Mouse (Mus musculus) midbrain, embryonic 15.5 days (tissue): ENCODE measurements at regions not wholly inside any gene's neighbourhood (a gene's known extent, or its start where the extent isn't known, plus 50 kb on each side); places are given as distances from the start of the nearest gene placed in this dataset.
A peak's percentile ranks its signal among the peaks of the same experiment; 100 is the strongest.

Experiments
- ATAC-seq: fragments of 200-750 bp; cut with Nextera tagmentation; replicated peaks from 2 replicates; pipeline ENCODE4 v1.8.0; 2017; ENCODE audit warnings: moderate TSS enrichment
- H3K27ac ChIP-seq: fragments of 300-500 bp; sonication (generic); 2 replicates; pipeline ENCODE4 v1.5.1; 2015; ENCODE audit warnings: mild to moderate bottlenecking, inconsistent platforms
- H3K27me3 ChIP-seq: fragments of 300-500 bp; sonication (generic); replicated peaks from 2 replicates; pipeline ENCODE4 v1.6.1; 2015; ENCODE audit warnings: inconsistent platforms
- H3K36me3 ChIP-seq: fragments of 300-500 bp; sonication (generic); replicated peaks from 2 replicates; pipeline ENCODE4 v1.6.1; 2015; ENCODE audit warnings: inconsistent platforms
- H3K4me1 ChIP-seq: fragments of 300-500 bp; sonication (generic); 2 replicates; pipeline ENCODE4 v1.6.1; 2015; ENCODE audit warnings: inconsistent platforms
- H3K4me2 ChIP-seq: fragments of 300-500 bp; sonication (generic); 2 replicates; pipeline ENCODE4 v1.6.1; 2015; ENCODE audit warnings: inconsistent platforms, mild to moderate bottlenecking, moderate library complexity
- H3K4me3 ChIP-seq: fragments of 300-500 bp; sonication (generic); 2 replicates; pipeline ENCODE4 v1.5.1; 2015; ENCODE audit warnings: mild to moderate bottlenecking, inconsistent platforms
- H3K9ac ChIP-seq: fragments of 300-500 bp; sonication (generic); 2 replicates; pipeline ENCODE4 v1.6.1; 2015; ENCODE audit warnings: mild to moderate bottlenecking, inconsistent platforms
- H3K9me3 ChIP-seq: fragments of 300-500 bp; sonication (generic); 2 replicates; pipeline ENCODE4 v1.6.1; 2016; ENCODE audit warnings: inconsistent platforms
- WGBS: fragments of 180-500 bp; shearing (Covaris S2); methylation state at CpG from one replicate; pipeline ENCODE4 v1.1.7; 2015; ENCODE audit warnings: mixed read lengths; 5-methylcytosine and 5-hydroxymethylcytosine counted together

DNA sequence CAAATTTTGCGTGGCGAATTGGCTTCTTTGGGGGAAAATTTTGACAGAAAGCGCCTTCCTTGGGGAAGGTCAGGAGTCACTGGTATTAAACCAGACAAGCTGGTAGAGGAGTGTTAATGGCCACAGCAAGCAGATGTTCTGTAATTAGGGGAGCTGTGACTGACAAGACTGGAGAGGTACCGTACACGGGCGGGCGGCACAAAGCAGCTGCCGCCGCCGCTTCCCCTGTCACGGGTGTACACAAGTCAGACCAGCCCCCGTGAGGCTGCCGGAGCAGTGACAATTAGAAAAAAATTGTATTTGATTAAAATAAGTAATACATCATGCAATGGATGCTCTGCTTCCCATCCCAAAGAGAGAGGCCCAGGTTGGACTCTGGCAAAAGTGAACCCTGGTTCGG lies 369.8 kb downstream of the Vrk1 start:
- no peak overlapping the region for H3K4me3 ChIP-seq
- no peaks in the 10 kb centered on the region for H3K9me3 ChIP-seq
- WGBS = 38% methylated on average over 14 of the region's 14 CpGs
- peaks cover 40% of the 10 kb centered on the region for H3K4me1 ChIP-seq
- H3K4me2 ChIP-seq = no peak overlapping the region
- no peak overlapping the region for H3K9ac ChIP-seq
- 0 out of 2 replicates have a peak overlapping the region, but pooled peaks have one; percentile 17 for H3K27ac ChIP-seq
- H3K27me3 ChIP-seq = no peaks in the 10 kb centered on the region
- no peaks in the 10 kb centered on the region for H3K36me3 ChIP-seq
- ATAC-seq = 0 out of 2 replicates have a peak, but pooled peaks have one; percentile 48

GRCm38 (mm10) chr12:106381821-106382220 lies 371.8 kb downstream of the Vrk1 start:
- H3K9me3 ChIP-seq = no peaks in the 10 kb centered on the region
- H3K36me3 ChIP-seq = no peaks in the 10 kb centered on the region
- no peaks in the 10 kb centered on the region for H3K27me3 ChIP-seq
- no peak overlapping the region for H3K9ac ChIP-seq
- H3K4me1 ChIP-seq = peaks cover 30% of the 10 kb centered on the region
- no peak overlapping the region for H3K27ac ChIP-seq
- H3K4me3 ChIP-seq = no peak overlapping the region
- H3K4me2 ChIP-seq = no peak overlapping the region
- 56% methylated on average over 15 of the region's 15 CpGs for WGBS
- ATAC-seq = no peak

GRCm38 (mm10) chr12:106389214-106389613 lies 379.2 kb downstream of the Vrk1 start:
- H3K27ac ChIP-seq = no peak overlapping the region
- H3K4me3 ChIP-seq = no peak overlapping the region
- H3K9ac ChIP-seq = no peak overlapping the region
- no peak overlapping the region for H3K4me2 ChIP-seq
- H3K36me3 ChIP-seq = no peaks in the 10 kb centered on the region
- ATAC-seq = no peak
- no peaks in the 10 kb centered on the region for H3K27me3 ChIP-seq
- no peaks in the 10 kb centered on the region for H3K9me3 ChIP-seq
- no peaks in the 10 kb centered on the region for H3K4me1 ChIP-seq
- WGBS = 88% methylated on average over 11 of the region's 11 CpGs

- no peak overlapping the region for H3K4me2 ChIP-seq
- no peaks in the 10 kb centered on the region for H3K36me3 ChIP-seq
- no peaks in the 10 kb centered on the region for H3K27me3 ChIP-seq
- no peak overlapping the region for H3K4me3 ChIP-seq
- no peak for ATAC-seq
- no peaks in the 10 kb centered on the region for H3K9me3 ChIP-seq
- WGBS = 90% methylated on average over 2 of the region's 2 CpGs
- no peak overlapping the region for H3K27ac ChIP-seq
- no peaks in the 10 kb centered on the region for H3K4me1 ChIP-seq
- no peak overlapping the region for H3K9ac ChIP-seq
Observed at GRCm38 (mm10) chr12:106392316-106392715, 382.3 kb downstream of the Vrk1 start.

- 84% methylated on average over 17 of the region's 17 CpGs for WGBS
- Histone ChIP-seq H3K27me3 (no peaks in the 10 kb centered on the region), H3K27ac (no peak overlapping the region), H3K36me3 (no peaks in the 10 kb centered on the region), H3K9ac (no peak overlapping the region), H3K4me2 (no peak overlapping the region), H3K9me3 (no peaks in the 10 kb centered on the region), H3K4me1 (no peaks in the 10 kb centered on the region), H3K4me3 (no peak overlapping the region)
- no peak for ATAC-seq
Observed at GRCm38 (mm10) chr12:106399085-106399484, 389.1 kb downstream of the Vrk1 start.

DNA sequence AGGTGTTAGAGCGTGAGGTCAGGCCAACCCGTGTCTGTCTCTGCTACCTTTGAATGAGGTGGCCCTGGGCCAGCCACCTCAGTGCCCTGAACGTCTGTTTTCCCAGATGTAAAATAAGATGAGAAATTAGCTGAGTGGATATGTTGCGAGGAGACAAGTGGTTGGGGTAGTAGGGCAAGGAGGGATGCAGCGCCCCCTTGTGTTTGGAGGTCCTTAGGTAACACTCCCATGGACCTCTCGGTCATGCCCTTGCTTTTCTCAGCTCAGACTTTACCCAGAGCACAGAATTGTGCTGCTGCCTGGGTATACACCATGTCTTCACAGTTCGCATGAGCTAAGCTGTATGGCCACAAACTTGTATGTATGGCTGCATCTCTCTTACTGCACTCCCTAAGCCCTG lies 401.0 kb downstream of the Vrk1 start:
- no peak for ATAC-seq
- H3K9me3 ChIP-seq = no peaks in the 10 kb centered on the region
- no peaks in the 10 kb centered on the region for H3K36me3 ChIP-seq
- no peak overlapping the region for H3K4me2 ChIP-seq
- no peak overlapping the region for H3K4me3 ChIP-seq
- H3K4me1 ChIP-seq = no peaks in the 10 kb centered on the region
- no peak overlapping the region for H3K9ac ChIP-seq
- 87% methylated on average over 7 of the region's 7 CpGs for WGBS
- H3K27ac ChIP-seq = no peak overlapping the region
- no peaks in the 10 kb centered on the region for H3K27me3 ChIP-seq

DNA sequence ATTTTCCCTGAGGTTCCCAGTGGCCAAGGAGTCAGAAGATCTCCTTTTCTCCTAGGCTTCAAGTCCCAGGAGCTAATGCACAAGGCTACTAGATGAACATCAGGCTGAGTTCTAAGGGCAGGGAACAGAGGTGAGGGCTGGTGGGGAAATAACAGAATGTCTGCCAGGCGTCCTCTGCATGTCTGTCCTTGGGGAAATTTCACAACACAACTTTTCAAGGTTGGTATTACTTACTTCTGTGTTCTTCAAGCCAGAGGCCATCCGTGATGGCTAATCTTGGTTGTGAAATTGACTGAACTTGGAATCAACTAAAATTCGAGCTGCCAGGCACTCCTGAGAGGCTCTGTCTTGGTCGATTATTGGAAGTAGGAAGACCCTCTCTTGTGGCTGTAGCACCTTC lies 416.6 kb downstream of the Vrk1 start:
- Histone ChIP-seq H3K4me1 (no peaks in the 10 kb centered on the region), H3K9me3 (no peaks in the 10 kb centered on the region), H3K4me2 (no peak overlapping the region), H3K4me3 (no peak overlapping the region), H3K27ac (no peak overlapping the region), H3K9ac (no peak overlapping the region), H3K27me3 (no peaks in the 10 kb centered on the region), H3K36me3 (no peaks in the 10 kb centered on the region)
- 82% methylated on average over 4 of the region's 4 CpGs for WGBS
- ATAC-seq = no peak

GRCm38 (mm10) chr12:106429991-106430390 lies 420.0 kb downstream of the Vrk1 start:
- Histone ChIP-seq H3K4me3 (no peak overlapping the region), H3K27me3 (no peaks in the 10 kb centered on the region), H3K9me3 (no peaks in the 10 kb centered on the region), H3K27ac (no peak overlapping the region), H3K9ac (no peak overlapping the region), H3K4me2 (no peak overlapping the region), H3K36me3 (no peaks in the 10 kb centered on the region), H3K4me1 (no peaks in the 10 kb centered on the region)
- 66% methylated on average over 7 of the region's 7 CpGs for WGBS
- no peak for ATAC-seq

- H3K4me1 ChIP-seq = no peaks in the 10 kb centered on the region
- no peaks in the 10 kb centered on the region for H3K36me3 ChIP-seq
- H3K27ac ChIP-seq = no peak overlapping the region
- 0 out of 2 replicates have a peak, but pooled peaks cover 2% of the 10 kb centered on the region for H3K27me3 ChIP-seq
- 45% methylated on average over 7 of the region's 7 CpGs for WGBS
- no peak overlapping the region for H3K4me3 ChIP-seq
- no peak for ATAC-seq
- H3K4me2 ChIP-seq = no peak overlapping the region
- no peaks in the 10 kb centered on the region for H3K9me3 ChIP-seq
- H3K9ac ChIP-seq = no peak overlapping the region
Observed at GRCm38 (mm10) chr12:106445151-106445550, 435.1 kb downstream of the Vrk1 start.

- H3K27me3 ChIP-seq = 0 out of 2 replicates have a peak, but pooled peaks cover 2% of the 10 kb centered on the region
- no peak for ATAC-seq
- no peaks in the 10 kb centered on the region for H3K9me3 ChIP-seq
- H3K27ac ChIP-seq = no peak overlapping the region
- H3K4me2 ChIP-seq = no peak overlapping the region
- no peak overlapping the region for H3K4me3 ChIP-seq
- no peak overlapping the region for H3K9ac ChIP-seq
- no peaks in the 10 kb centered on the region for H3K36me3 ChIP-seq
- H3K4me1 ChIP-seq = no peaks in the 10 kb centered on the region
- WGBS = 73% methylated on average over 10 of the region's 10 CpGs
Observed at GRCm38 (mm10) chr12:106445976-106446375, 435.9 kb downstream of the Vrk1 start.

- ATAC-seq = no peak
- Histone ChIP-seq H3K36me3 (no peaks in the 10 kb centered on the region), H3K27me3 (0 out of 2 replicates have a peak, but pooled peaks cover 2% of the 10 kb centered on the region), H3K27ac (no peak overlapping the region), H3K9ac (no peak overlapping the region), H3K4me1 (no peaks in the 10 kb centered on the region), H3K4me3 (no peak overlapping the region), H3K4me2 (no peak overlapping the region), H3K9me3 (no peaks in the 10 kb centered on the region)
- WGBS = 51% methylated on average over 20 of the region's 20 CpGs
Observed at GRCm38 (mm10) chr12:106446876-106447532, 437.0 kb downstream of the Vrk1 start.

DNA sequence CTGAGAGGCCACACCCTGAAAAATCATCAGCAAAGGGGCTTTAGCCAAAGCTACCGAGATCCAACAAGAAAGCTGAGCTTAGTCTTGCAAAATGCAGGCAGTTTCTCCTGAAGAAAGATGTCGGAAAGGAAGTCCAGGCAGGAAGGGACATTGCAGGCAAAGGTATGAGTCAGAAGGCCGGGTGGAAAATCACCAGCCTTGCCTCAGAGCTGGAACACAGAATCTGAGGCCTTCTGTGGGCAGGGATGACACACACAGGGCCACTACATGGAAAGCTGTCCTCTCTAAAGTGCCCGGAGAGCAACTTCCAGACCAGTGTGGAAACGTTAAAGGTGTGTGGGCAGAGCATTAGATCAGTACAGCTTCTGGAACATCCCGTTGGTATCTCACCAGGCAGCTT lies 438.5 kb downstream of the Vrk1 start:
- WGBS = 90% methylated on average over 6 of the region's 6 CpGs
- Histone ChIP-seq H3K9me3 (no peaks in the 10 kb centered on the region), H3K4me2 (no peak overlapping the region), H3K27me3 (0 out of 2 replicates have a peak, but pooled peaks cover 2% of the 10 kb centered on the region), H3K36me3 (no peaks in the 10 kb centered on the region), H3K4me1 (no peaks in the 10 kb centered on the region), H3K27ac (no peak overlapping the region), H3K4me3 (no peak overlapping the region), H3K9ac (no peak overlapping the region)
- ATAC-seq = no peak

GRCm38 (mm10) chr12:106453491-106453890 lies 443.5 kb downstream of the Vrk1 start:
- no peaks in the 10 kb centered on the region for H3K36me3 ChIP-seq
- WGBS = 55% methylated on average over 13 of the region's 13 CpGs
- no peak overlapping the region for H3K9ac ChIP-seq
- H3K9me3 ChIP-seq = no peaks in the 10 kb centered on the region
- no peak overlapping the region for H3K27ac ChIP-seq
- H3K4me3 ChIP-seq = no peak overlapping the region
- no peaks in the 10 kb centered on the region for H3K27me3 ChIP-seq
- no peaks in the 10 kb centered on the region for H3K4me1 ChIP-seq
- no peak for ATAC-seq
- H3K4me2 ChIP-seq = no peak overlapping the region
